Mouse (Mus musculus): ENCODE results near the gene Xcl1. TPM values are rescaled to one million over a fixed set of nuclear protein-coding genes. Genes with fewer than 3 reads are reported as not detected.

Xcl1 gene
- total and polyA plus RNA-seq, 2 experiments from 2014 or later: not detected

DNA sequence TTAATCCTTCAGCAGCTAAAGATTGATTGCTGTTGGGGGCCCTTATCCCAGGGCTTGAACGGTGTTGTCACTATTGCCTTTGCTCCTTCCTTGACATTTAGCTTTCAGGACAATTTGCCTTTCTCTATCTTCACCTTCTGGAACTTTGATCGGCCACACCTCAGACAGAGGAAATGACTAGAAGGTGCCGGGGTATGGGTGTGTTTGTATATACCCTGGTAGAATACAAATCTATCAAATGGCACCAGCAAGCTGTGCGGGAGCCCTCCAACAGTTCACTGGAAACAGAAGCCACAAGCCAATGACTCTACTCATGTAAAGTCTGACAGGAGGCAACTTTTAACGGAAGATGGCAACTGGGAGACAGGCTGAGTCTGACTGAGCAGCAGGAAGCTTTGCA lies 37.4 kb upstream of the Xcl1 start:
- Histone ChIP-seq H3K27me3 (ENCODE audit: insufficient read depth, low read length) (no peaks in the 10 kb centered on the region), H3K9ac (replicated peaks; ENCODE audit: low read length) (no peak overlapping the region), H3K9me3 (ENCODE audit: low read length) (no peaks in the 10 kb centered on the region), H3K36me3 (ENCODE audit: insufficient read depth, low read length) (no peaks in the 10 kb centered on the region), H3K4me3 (ENCODE audit: low read length) (no peak overlapping the region), H3K27ac (no peak overlapping the region), H3K4me2 (ENCODE audit: low read depth, low read length) (no peak overlapping the region), H3K4me1 (ENCODE audit: insufficient read depth, low read length) (no peaks in the 10 kb centered on the region)
- no peak for TF ChIP-seq CTCF (IDR thresholded peaks at IDR 0.05; ENCODE audit: low read depth)
- 86% methylated on average over 5 of the region's 5 CpGs for WGBS
- ATAC-seq: no peak
- no peak for DNase-seq (ENCODE audit: low spot score)

DNA sequence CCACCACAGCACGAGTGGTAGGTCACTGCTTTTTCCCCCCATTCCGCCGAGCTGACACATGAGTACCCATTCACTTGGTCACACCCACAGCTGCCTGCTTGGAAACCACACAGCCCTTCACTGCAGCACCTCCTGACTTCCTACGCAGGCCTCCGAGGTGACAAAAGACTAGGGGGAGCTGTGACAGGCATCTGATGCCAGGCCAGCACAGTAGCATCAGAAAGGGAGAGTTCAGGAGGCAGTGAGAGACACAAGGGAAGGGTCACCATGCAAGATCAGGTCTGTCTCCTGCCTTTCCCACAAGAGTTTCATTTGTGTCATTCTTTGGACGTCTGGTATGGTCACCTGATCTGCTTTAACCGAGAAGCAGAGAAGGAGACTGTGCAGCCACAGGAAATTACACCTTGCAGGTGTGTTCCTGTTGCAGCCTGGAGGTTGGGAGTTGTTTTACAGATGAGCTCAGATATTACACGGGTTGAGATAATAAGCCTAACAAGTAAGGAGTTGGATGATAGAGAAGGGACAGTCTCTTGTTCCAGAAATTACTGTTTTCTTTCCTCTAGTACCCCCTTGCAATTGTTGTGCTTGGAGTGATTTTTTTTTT lies 30.9 kb upstream of the Xcl1 start:
- DNase-seq (ENCODE audit: low spot score) (no peak), ATAC-seq (no peak)
- Histone ChIP-seq H3K27ac (no peak overlapping the region), H3K4me2 (ENCODE audit: low read depth, low read length) (no peak overlapping the region), H3K27me3 (ENCODE audit: insufficient read depth, low read length) (no peaks in the 10 kb centered on the region), H3K36me3 (ENCODE audit: insufficient read depth, low read length) (no peaks in the 10 kb centered on the region), H3K9ac (replicated peaks; ENCODE audit: low read length) (no peak overlapping the region), H3K9me3 (ENCODE audit: low read length) (no peaks in the 10 kb centered on the region), H3K4me3 (ENCODE audit: low read length) (no peak overlapping the region), H3K4me1 (ENCODE audit: insufficient read depth, low read length) (no peaks in the 10 kb centered on the region)
- TF ChIP-seq CTCF (IDR thresholded peaks at IDR 0.05; ENCODE audit: low read depth): no peak
- 45% methylated on average over 8 of the region's 8 CpGs for WGBS

DNA sequence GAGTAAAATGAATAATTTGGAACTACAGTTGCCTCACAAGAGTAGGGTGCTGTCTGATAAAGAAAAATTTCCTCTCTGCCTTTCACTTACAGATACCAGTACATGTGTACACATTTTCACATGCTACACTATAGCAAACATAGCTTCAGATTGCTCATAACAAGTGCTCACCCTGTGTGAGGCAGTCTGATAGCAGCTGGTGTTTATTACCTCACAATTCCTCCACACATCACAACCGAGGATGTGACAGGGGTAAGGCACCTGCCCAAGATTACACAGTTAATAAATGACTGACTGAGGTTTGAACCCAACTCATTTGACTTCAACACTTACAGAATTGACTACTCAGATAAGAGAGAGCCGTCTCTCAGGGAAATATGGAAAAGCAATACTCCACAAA lies 25.3 kb upstream of the Xcl1 start:
- Histone ChIP-seq H3K9me3 (ENCODE audit: low read length) (no peaks in the 10 kb centered on the region), H3K4me2 (ENCODE audit: low read depth, low read length) (no peak overlapping the region), H3K27me3 (ENCODE audit: insufficient read depth, low read length) (no peaks in the 10 kb centered on the region), H3K9ac (replicated peaks; ENCODE audit: low read length) (no peak overlapping the region), H3K27ac (no peak overlapping the region), H3K4me3 (ENCODE audit: low read length) (no peak overlapping the region), H3K4me1 (ENCODE audit: insufficient read depth, low read length) (no peaks in the 10 kb centered on the region), H3K36me3 (ENCODE audit: insufficient read depth, low read length) (no peaks in the 10 kb centered on the region)
- no peak for ATAC-seq
- WGBS: 56% methylated on average over 2 of the region's 2 CpGs
- no peak for DNase-seq (ENCODE audit: low spot score)
- no peak for TF ChIP-seq CTCF (IDR thresholded peaks at IDR 0.05; ENCODE audit: low read depth)

DNA sequence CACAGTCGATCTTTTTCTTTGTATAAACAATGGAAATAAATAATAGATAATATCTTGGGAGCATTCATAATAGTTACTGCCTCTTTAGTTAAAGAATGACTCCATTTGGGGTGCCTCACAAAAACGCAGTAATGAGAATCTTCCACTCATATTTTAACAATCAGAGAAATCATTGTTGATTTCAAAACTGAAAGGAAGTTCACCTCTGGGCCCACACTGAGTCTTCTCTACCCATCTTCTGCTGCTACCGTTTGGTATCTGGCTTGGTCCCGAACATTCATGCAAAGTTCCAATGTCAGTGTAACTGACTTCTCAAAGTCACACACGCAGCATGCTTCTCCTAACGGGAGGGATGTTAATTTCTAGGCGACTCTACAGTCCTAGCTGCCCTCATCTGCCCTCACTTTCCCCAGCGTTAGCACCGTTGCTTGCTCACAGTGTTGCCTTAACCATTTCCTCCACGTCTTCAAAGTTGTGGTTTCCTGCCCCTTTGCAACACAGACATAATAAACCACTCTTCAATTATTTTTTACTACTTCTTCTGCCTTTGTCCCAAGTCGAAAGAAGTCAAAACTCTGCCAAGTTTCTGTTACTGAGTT lies 24.6 kb upstream of the Xcl1 start:
- no peak overlapping the region for H3K4me3 ChIP-seq (ENCODE audit: low read length)
- H3K9ac ChIP-seq (replicated peaks; ENCODE audit: low read length): no peak overlapping the region
- no peak for TF ChIP-seq CTCF (IDR thresholded peaks at IDR 0.05; ENCODE audit: low read depth)
- H3K27me3 ChIP-seq (ENCODE audit: insufficient read depth, low read length): no peaks in the 10 kb centered on the region
- ATAC-seq (no peak), DNase-seq (ENCODE audit: low spot score) (no peak)
- no peaks in the 10 kb centered on the region for H3K36me3 ChIP-seq (ENCODE audit: insufficient read depth, low read length)
- H3K9me3 ChIP-seq (ENCODE audit: low read length): no peaks in the 10 kb centered on the region
- H3K4me1 ChIP-seq (ENCODE audit: insufficient read depth, low read length): no peaks in the 10 kb centered on the region
- 27% methylated on average over 11 of the region's 11 CpGs for WGBS
- H3K4me2 ChIP-seq (ENCODE audit: low read depth, low read length): no peak overlapping the region
- no peak overlapping the region for H3K27ac ChIP-seq

DNA sequence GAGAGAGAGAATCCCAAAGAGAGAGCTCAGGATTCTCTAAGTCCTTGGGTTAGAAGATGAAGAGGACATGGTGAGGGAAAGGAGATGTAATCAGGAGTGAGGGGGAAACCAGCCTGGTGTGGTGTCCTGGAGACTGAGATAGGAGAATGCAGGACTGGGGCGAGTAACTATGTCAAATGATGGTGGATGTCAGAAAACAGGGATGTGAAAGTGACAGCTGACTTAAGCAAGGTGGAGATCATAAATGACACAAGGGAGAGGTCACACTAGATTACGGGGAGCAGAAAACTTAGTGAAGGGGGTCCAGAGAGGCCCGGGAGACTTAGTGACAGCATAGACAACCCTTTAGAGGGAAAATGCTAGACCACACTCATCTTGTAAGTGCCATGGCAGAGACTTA lies 23.8 kb upstream of the Xcl1 start:
- Histone ChIP-seq H3K36me3 (ENCODE audit: insufficient read depth, low read length) (no peaks in the 10 kb centered on the region), H3K4me1 (ENCODE audit: insufficient read depth, low read length) (no peaks in the 10 kb centered on the region), H3K9me3 (ENCODE audit: low read length) (no peaks in the 10 kb centered on the region), H3K4me2 (ENCODE audit: low read depth, low read length) (no peak overlapping the region), H3K9ac (replicated peaks; ENCODE audit: low read length) (no peak overlapping the region), H3K27me3 (ENCODE audit: insufficient read depth, low read length) (no peaks in the 10 kb centered on the region), H3K27ac (no peak overlapping the region), H3K4me3 (ENCODE audit: low read length) (no peak overlapping the region)
- ATAC-seq (no peak), DNase-seq (ENCODE audit: low spot score) (no peak)
- 87% methylated on average over 3 of the region's 3 CpGs for WGBS
- TF ChIP-seq CTCF (IDR thresholded peaks at IDR 0.05; ENCODE audit: low read depth): no peak

DNA sequence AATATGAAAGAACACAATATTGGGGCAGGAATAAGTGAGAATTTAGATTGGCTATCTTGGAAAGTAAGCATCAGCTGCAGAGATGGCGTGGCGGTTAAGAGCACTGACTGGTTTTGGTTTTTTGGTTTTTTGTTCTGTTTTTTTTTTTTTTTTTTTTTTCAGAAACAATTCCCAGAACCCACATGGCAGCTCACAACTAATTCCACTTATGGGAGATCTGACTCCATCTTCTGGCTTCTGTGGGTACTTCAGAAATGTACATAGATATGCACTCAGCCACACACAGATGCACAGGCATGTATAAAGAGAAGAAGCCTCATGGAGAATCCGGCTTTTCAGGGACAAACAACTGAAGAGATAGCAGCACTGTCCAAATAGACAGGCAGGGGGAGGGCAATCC lies 22.6 kb upstream of the Xcl1 start:
- H3K36me3 ChIP-seq (ENCODE audit: insufficient read depth, low read length): no peaks in the 10 kb centered on the region
- no peak for TF ChIP-seq CTCF (IDR thresholded peaks at IDR 0.05; ENCODE audit: low read depth)
- H3K4me3 ChIP-seq (ENCODE audit: low read length): no peak overlapping the region
- H3K9me3 ChIP-seq (ENCODE audit: low read length): no peaks in the 10 kb centered on the region
- H3K9ac ChIP-seq (replicated peaks; ENCODE audit: low read length): no peak overlapping the region
- whole genome bisulfite sequencing: 94% methylated on average over 3 of the region's 3 CpGs
- H3K27ac ChIP-seq: no peak overlapping the region
- ATAC-seq: no peak
- no peaks in the 10 kb centered on the region for H3K27me3 ChIP-seq (ENCODE audit: insufficient read depth, low read length)
- H3K4me2 ChIP-seq (ENCODE audit: low read depth, low read length): no peak overlapping the region
- no peaks in the 10 kb centered on the region for H3K4me1 ChIP-seq (ENCODE audit: insufficient read depth, low read length)
- DNase-seq (ENCODE audit: low spot score): peak; percentile 48

DNA sequence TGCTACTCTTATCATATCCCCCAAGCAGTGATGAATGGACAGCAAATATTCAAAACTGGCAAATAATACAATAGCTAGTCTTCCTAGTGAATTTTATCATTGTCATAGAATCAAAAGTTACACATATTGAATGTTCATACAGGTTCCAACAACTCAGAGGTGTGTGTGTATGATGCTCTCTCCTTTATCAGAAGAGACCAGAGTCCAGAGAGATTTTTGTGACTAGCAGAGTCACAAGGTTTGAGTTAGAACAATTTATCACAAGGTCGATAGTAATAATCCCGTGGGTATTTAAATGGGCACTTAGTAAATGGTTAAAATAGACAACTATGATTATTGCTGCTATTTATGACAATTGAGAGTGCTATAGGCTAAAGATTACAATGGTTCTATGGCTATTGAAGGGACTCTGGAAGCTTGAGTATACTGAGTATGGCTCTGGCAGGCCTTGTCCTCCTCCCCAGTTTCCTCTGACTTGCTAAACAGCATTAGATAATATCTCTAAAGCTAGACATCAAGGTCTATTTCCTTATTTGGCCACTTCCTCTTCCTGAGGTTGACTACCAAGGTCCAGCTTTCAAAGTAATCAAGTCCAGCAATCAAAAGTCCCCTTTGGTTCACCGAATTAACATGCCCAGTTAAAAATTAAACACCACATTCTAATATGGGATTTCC lies 21.5 kb upstream of the Xcl1 start:
- H3K4me2 ChIP-seq (ENCODE audit: low read depth, low read length): no peak overlapping the region
- H3K27me3 ChIP-seq (ENCODE audit: insufficient read depth, low read length): no peaks in the 10 kb centered on the region
- no peak overlapping the region for H3K9ac ChIP-seq (replicated peaks; ENCODE audit: low read length)
- no peak overlapping the region for H3K4me3 ChIP-seq (ENCODE audit: low read length)
- H3K9me3 ChIP-seq (ENCODE audit: low read length): no peaks in the 10 kb centered on the region
- ATAC-seq (no peak), DNase-seq (ENCODE audit: low spot score) (no peak)
- no peak for TF ChIP-seq CTCF (IDR thresholded peaks at IDR 0.05; ENCODE audit: low read depth)
- no peaks in the 10 kb centered on the region for H3K4me1 ChIP-seq (ENCODE audit: insufficient read depth, low read length)
- H3K27ac ChIP-seq: no peak overlapping the region
- no peaks in the 10 kb centered on the region for H3K36me3 ChIP-seq (ENCODE audit: insufficient read depth, low read length)
- WGBS: 94% methylated on average over 3 of the region's 3 CpGs
